Mouse (Mus musculus) intestine, embryonic 15.5 days (tissue): ENCODE data around the gene Zfp641. TPM values are rescaled to one million over a fixed set of nuclear protein-coding genes. Genes with fewer than 3 reads are reported as not detected.

Experiments
- ATAC-seq: fragments of 200-750 bp; cut with Nextera tagmentation; 2 replicates; pipeline ENCODE4 v1.8.0; 2017; ENCODE audit warnings: moderate TSS enrichment, moderate library complexity
- H3K27ac ChIP-seq: fragments of 300-500 bp; sonication (generic); 2 replicates; pipeline ENCODE4 v1.5.1; 2015; ENCODE audit warnings: mild to moderate bottlenecking, inconsistent platforms
- H3K27me3 ChIP-seq: fragments of 300-500 bp; sonication (generic); replicated peaks from 2 replicates; pipeline ENCODE4 v1.6.1; 2015; ENCODE audit warnings: inconsistent platforms
- H3K36me3 ChIP-seq: fragments of 300-500 bp; sonication (generic); 2 replicates; pipeline ENCODE4 v1.6.1; 2015; ENCODE audit warnings: inconsistent platforms
- H3K4me1 ChIP-seq: fragments of 300-500 bp; sonication (generic); replicated peaks from 2 replicates; pipeline ENCODE4 v1.6.1; 2015; ENCODE audit warnings: inconsistent platforms
- H3K4me2 ChIP-seq: fragments of 300-500 bp; sonication (generic); replicated peaks from 2 replicates; pipeline ENCODE4 v1.6.1; 2015; ENCODE audit warnings: mild to moderate bottlenecking, inconsistent platforms
- H3K4me3 ChIP-seq: fragments of 300-500 bp; sonication (generic); replicated peaks from 2 replicates; pipeline ENCODE4 v1.5.1; 2015; ENCODE audit warnings: inconsistent platforms
- H3K9ac ChIP-seq: fragments of 300-500 bp; sonication (generic); 2 replicates; pipeline ENCODE4 v1.6.1; 2015; ENCODE audit warnings: inconsistent platforms
- H3K9me3 ChIP-seq: fragments of 300-500 bp; sonication (generic); 2 replicates; pipeline ENCODE4 v1.6.1; 2016; ENCODE audit warnings: inconsistent platforms
- WGBS: fragments of 180-500 bp; shearing (Covaris S2); methylation state at CpG from one replicate; pipeline ENCODE4 v1.1.7; 2015; 5-methylcytosine and 5-hydroxymethylcytosine counted together
- polyA plus RNA-seq: library from polyadenylated mRNA; unstranded; fragments of >200 nt; fragmentation: Nextera tagmentation; extraction: Ambion mirVana; gene quantifications from 2 replicates; pipeline ENCODE4 v1.2.1, GENCODE M21; 2015

The Zfp641 gene
- polyA plus RNA-seq = 0.21 and 0.36 TPM in 2 replicates

GRCm38 (mm10) chr15:98295628-98296551 lies at the start of gene Zfp641:
TSS of gene Zfp641 (minus strand) at chr15:98296161.
- no peaks in the 10 kb centered on the region; the same call in 1 of the 2 replicates for H3K4me1 ChIP-seq
- no peaks in the 10 kb centered on the region for H3K9me3 ChIP-seq
- peak; percentile 34; the same call in 1 of the 2 replicates for ATAC-seq
- WGBS = 2% methylated on average over 60 of the region's 60 CpGs
- H3K4me2 ChIP-seq = peak within 1 kb of the TSS; percentile 96
- no peaks in the 10 kb centered on the region for H3K36me3 ChIP-seq
- no peak within 1 kb of the TSS for H3K27ac ChIP-seq
- H3K27me3 ChIP-seq = no peaks in the 10 kb centered on the region
- H3K9ac ChIP-seq = peak within 1 kb of the TSS; percentile 52
- peak within 1 kb of the TSS; percentile 61 for H3K4me3 ChIP-seq

- H3K27me3 ChIP-seq = no peaks in the 10 kb centered on the region
- H3K9ac ChIP-seq = no peak within 1 kb of the TSS
- ATAC-seq = no peak
- no peaks in the 10 kb centered on the region for H3K4me1 ChIP-seq
- no peak within 1 kb of the TSS for H3K27ac ChIP-seq
- H3K4me2 ChIP-seq = no peak within 1 kb of the TSS
- WGBS = 66% methylated on average over 8 of the region's 8 CpGs
- no peak within 1 kb of the TSS for H3K4me3 ChIP-seq
- no peaks in the 10 kb centered on the region for H3K9me3 ChIP-seq
- no peaks in the 10 kb centered on the region for H3K36me3 ChIP-seq
Measured at GRCm38 (mm10) chr15:98340887-98341286, 44.9 kb upstream of the Zfp641 start, which contains the start of gene Olfr284. TSS of gene Olfr284 (minus strand) at chr15:98340987.

DNA sequence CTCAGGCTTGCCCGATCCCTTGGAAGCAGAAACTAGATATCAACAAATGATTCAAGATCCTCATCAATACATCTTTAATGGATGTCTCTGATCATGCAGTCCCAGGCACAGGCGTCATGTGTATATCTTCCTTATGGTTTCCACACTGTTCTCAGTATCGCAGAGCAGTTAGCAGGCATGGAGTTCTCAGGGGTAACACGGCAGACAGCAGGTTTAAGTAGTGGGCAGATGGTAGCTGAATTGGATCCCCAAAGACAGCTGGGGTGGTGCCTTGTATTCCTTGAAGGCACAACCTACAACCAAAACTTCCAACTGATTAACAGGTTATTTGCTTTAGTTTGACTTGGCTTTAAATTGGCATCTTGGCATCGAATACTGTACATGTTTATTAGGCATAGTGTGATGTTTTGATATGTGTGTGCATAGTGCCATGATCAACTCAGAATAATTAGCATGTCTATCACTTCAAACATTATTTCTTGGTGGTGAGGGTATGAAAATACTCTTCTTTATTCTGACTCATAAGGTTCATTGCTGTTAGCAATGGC lies 21.3 kb upstream of the Zfp641 start, which contains the start of gene Olfr285:
Gene Olfr285 (minus strand): TSS at position 177 of the 548 bp plus-strand sequence.
- no peaks in the 10 kb centered on the region for H3K9me3 ChIP-seq

GRCm38 (mm10) chr15:98315703-98316102 lies 19.7 kb upstream of the Zfp641 start:
- H3K4me2 ChIP-seq = no peak overlapping the region
- H3K4me1 ChIP-seq = no peaks in the 10 kb centered on the region
- H3K36me3 ChIP-seq = no peaks in the 10 kb centered on the region
- H3K9me3 ChIP-seq = no peaks in the 10 kb centered on the region
- no peak for ATAC-seq
- no peaks in the 10 kb centered on the region for H3K27me3 ChIP-seq
- H3K9ac ChIP-seq = no peak overlapping the region
- H3K27ac ChIP-seq = no peak overlapping the region
- no peak overlapping the region for H3K4me3 ChIP-seq
- 52% methylated on average over 6 of the region's 6 CpGs for WGBS

More for the DNA sequence above, 21.3 kb upstream of the Zfp641 start, which contains the start of gene Olfr285:
- WGBS = 92% methylated on average over 5 of the region's 5 CpGs
- H3K4me3 ChIP-seq = no peak within 1 kb of the TSS
- H3K9ac ChIP-seq = no peak within 1 kb of the TSS
- no peaks in the 10 kb centered on the region for H3K36me3 ChIP-seq
- no peaks in the 10 kb centered on the region for H3K4me1 ChIP-seq
- H3K4me2 ChIP-seq = no peak within 1 kb of the TSS
- H3K27me3 ChIP-seq = no peaks in the 10 kb centered on the region
- no peak for ATAC-seq
- H3K27ac ChIP-seq = no peak within 1 kb of the TSS

- WGBS = 88% methylated on average over 8 of the region's 8 CpGs
- Histone ChIP-seq H3K9ac (no peak overlapping the region), H3K36me3 (no peaks in the 10 kb centered on the region), H3K4me1 (no peaks in the 10 kb centered on the region; the same call in 1 of the 2 replicates), H3K4me3 (no peak overlapping the region), H3K27me3 (no peaks in the 10 kb centered on the region), H3K27ac (no peak overlapping the region), H3K9me3 (no peaks in the 10 kb centered on the region), H3K4me2 (no peak overlapping the region)
- ATAC-seq = no peak
Measured at GRCm38 (mm10) chr15:98293651-98294050, 2.3 kb downstream of the Zfp641 start.

- no peaks in the 10 kb centered on the region for H3K27me3 ChIP-seq
- H3K9me3 ChIP-seq = no peaks in the 10 kb centered on the region
- H3K4me1 ChIP-seq = no peaks in the 10 kb centered on the region
- H3K4me2 ChIP-seq = no peak overlapping the region
- 74% methylated on average over 12 of the region's 12 CpGs for WGBS
- H3K27ac ChIP-seq = no peak overlapping the region
- ATAC-seq = no peak
- no peak overlapping the region for H3K4me3 ChIP-seq
- no peak overlapping the region for H3K9ac ChIP-seq
- no peaks in the 10 kb centered on the region for H3K36me3 ChIP-seq
Measured at GRCm38 (mm10) chr15:98288566-98288965, 7.4 kb downstream of the Zfp641 start.

DNA sequence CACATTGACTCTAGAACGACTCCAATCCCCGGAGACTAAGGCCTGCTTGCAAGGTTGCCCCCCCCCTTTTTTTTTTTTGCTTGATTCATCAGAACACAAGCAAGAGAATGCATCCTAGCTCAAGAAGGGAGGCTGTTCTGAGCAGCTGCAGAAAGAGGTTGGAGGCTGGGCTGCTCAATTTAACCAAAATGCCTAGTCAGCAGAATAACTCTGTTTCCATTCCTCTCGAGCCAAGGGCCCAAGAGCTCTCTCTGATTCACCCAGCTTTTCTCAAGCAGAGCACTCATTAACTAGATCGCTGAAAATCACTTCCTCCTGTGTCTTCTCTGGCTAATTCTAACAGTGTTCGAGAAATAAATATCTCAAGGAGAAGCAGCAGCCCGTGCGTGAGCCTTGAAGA lies 9.5 kb downstream of the Zfp641 start:
- no peaks in the 10 kb centered on the region for H3K36me3 ChIP-seq
- H3K27me3 ChIP-seq = no peaks in the 10 kb centered on the region
- 63% methylated on average over 7 of the region's 7 CpGs for WGBS
- ATAC-seq = no peak
- no peak overlapping the region for H3K4me2 ChIP-seq
- H3K4me3 ChIP-seq = no peak overlapping the region
- H3K9me3 ChIP-seq = no peaks in the 10 kb centered on the region
- H3K27ac ChIP-seq = no peak overlapping the region
- no peaks in the 10 kb centered on the region for H3K4me1 ChIP-seq
- no peak overlapping the region for H3K9ac ChIP-seq

GRCm38 (mm10) chr15:98257776-98258175 lies 38.2 kb downstream of the Zfp641 start:
- WGBS = 88% methylated on average over 7 of the region's 7 CpGs
- Histone ChIP-seq H3K27ac (no peak overlapping the region), H3K4me2 (no peak overlapping the region), H3K36me3 (no peaks in the 10 kb centered on the region), H3K9me3 (no peaks in the 10 kb centered on the region), H3K27me3 (no peaks in the 10 kb centered on the region), H3K4me3 (no peak overlapping the region), H3K4me1 (no peaks in the 10 kb centered on the region), H3K9ac (no peak overlapping the region)
- ATAC-seq = no peak

GRCm38 (mm10) chr15:98257193-98257592 lies 38.8 kb downstream of the Zfp641 start, which contains the start of gene H1fnt:
TSS of gene H1fnt (minus strand) at chr15:98257293.
- Histone ChIP-seq H3K27ac (no peak within 1 kb of the TSS), H3K4me2 (no peak within 1 kb of the TSS), H3K27me3 (no peaks in the 10 kb centered on the region), H3K4me3 (no peak within 1 kb of the TSS), H3K4me1 (no peaks in the 10 kb centered on the region), H3K9ac (no peak within 1 kb of the TSS), H3K9me3 (no peaks in the 10 kb centered on the region), H3K36me3 (no peaks in the 10 kb centered on the region)
- WGBS = 80% methylated on average over 8 of the region's 8 CpGs
- no peak for ATAC-seq

GRCm38 (mm10) chr15:98256271-98256670 lies 39.7 kb downstream of the Zfp641 start:
- 96% methylated on average over 13 of the region's 13 CpGs for WGBS
- Histone ChIP-seq H3K27ac (no peak overlapping the region), H3K4me3 (no peak overlapping the region), H3K9ac (no peak overlapping the region), H3K27me3 (no peaks in the 10 kb centered on the region), H3K36me3 (no peaks in the 10 kb centered on the region), H3K9me3 (no peaks in the 10 kb centered on the region), H3K4me1 (no peaks in the 10 kb centered on the region), H3K4me2 (no peak overlapping the region)
- no peak for ATAC-seq
